Mouse (Mus musculus) left cerebral cortex, postnatal 36 days (tissue): ENCODE measurements around the gene G6pd2. TPM values are rescaled to one million over a fixed set of nuclear protein-coding genes. Genes with fewer than 3 reads are reported as not detected.

Experiments used
- DNase-seq, 2 experiments: peaks; one replicate each; pipeline ENCODE4 v3.0.0; 2021 to 2022; ENCODE audit warnings: low spot score in 2 of 2, mixed read lengths in 1 of 2
- intact Hi-C: fragments of 180-260 bp; cut with DNase I; formaldehyde crosslinking; loops from one replicate; pipeline ENCODE4 v1.15.1; 2025
- total RNA-seq, 2 experiments: library from RNA; stranded (reverse); gene quantifications; 2 replicates each; pipeline ENCODE4 v1.2.3; 2021

Gene G6pd2
- not detected for total RNA-seq

GRCm38 (mm10) chr5:61808516-61808915 lies at the start of gene G6pd2:
Gene G6pd2 (plus strand): TSS chr5:61808816.
- DNase-seq = no peak
- intact Hi-C loops = no loop called here

GRCm38 (mm10) chr5:61764214-61764613 lies 44.4 kb upstream of the G6pd2 start:
- intact Hi-C loops = no loop called here
- DNase-seq = no peak

GRCm38 (mm10) chr5:61832935-61833551 lies 24.4 kb downstream of the G6pd2 start:
- no peak for DNase-seq
- intact Hi-C loops = no loop called here

- intact Hi-C loops = no loop called here
- no peak for DNase-seq
These were observed 35.3 kb downstream of the G6pd2 start for GRCm38 (mm10) chr5:61843891-61844290.
